ENCODE assay signal across 11 mouse cellular contexts in genomic region chr10:4724851-4725250, GRCm38 (mm10).
A peak's percentile ranks its signal among the peaks of the same experiment; 100 is the strongest.
DNase-seq lines count a peak whose midpoint lies in the region; ATAC-seq and TF ChIP-seq lines count a peak whose summit lies in the region.
"Had no signal": no experiment of that assay in that cellular context is flagged by ENCODE, and none has a peak within 500 bp of the region (broad histone marks: within the 10 kb centered on the region; RNA-seq: fewer than 3 reads in every experiment).

No protein-coding gene starts in this region.

- H3K9me3 ChIP-seq in limb, embryonic 14.5 days (ENCODE audit: control insufficient read depth, low read length): no peaks in the 10 kb centered on the region
- H3K9me3 ChIP-seq in limb, embryonic 10.5 days (replicated peaks): no peaks in the 10 kb centered on the region
- H3K9me3 ChIP-seq: lung, embryonic 15.5 days had no signal

- H3K4me2 ChIP-seq in limb, embryonic 14.5 days (replicated peaks; ENCODE audit: low read depth, low read length, severe bottlenecking): no peak overlapping the region
- H3K4me2 ChIP-seq: lung, embryonic 15.5 days had no signal

- H3K4me3 ChIP-seq in limb, embryonic 14.5 days (replicated peaks; ENCODE audit: low read length): no peak overlapping the region
- no peak overlapping the region for H3K4me3 ChIP-seq in limb, embryonic 10.5 days
- H3K4me3 ChIP-seq: lung, embryonic 15.5 days had no signal

- DNase-seq in CD4-positive, CD25-positive, alpha-beta regulatory T cell, adult 2 months (ENCODE audit: low read depth, low spot score): peak; percentile 37
- DNase-seq in limb, embryonic 14.5 days (ENCODE audit: low spot score): peak; percentile 45
- no peak for DNase-seq in limb, embryonic 10.5 days (ENCODE audit: low spot score)
- peak; percentile 68 for DNase-seq in ZHBTc4 (ENCODE audit: low read depth, low spot score)
- no peak for DNase-seq in urinary bladder, adult 18-20 months (ENCODE audit: low spot score in 2 of 2)
- no peak for DNase-seq in frontal cortex, postnatal 14 days (ENCODE audit: low spot score in 2 of 2)
- DNase-seq: cerebellum, adult 11 months; gastrocnemius, postnatal 36 days had no signal

- no peak for TF ChIP-seq POLR2A in limb, embryonic 14.5 days (IDR thresholded peaks at IDR 0.05; ENCODE audit: borderline replicate concordance, extremely low read depth, insufficient read depth, insufficient read length)

- H3K27ac ChIP-seq in limb, embryonic 14.5 days (replicated peaks; ENCODE audit: low read depth, low read length): no peak overlapping the region
- H3K27ac ChIP-seq in limb, embryonic 10.5 days: no peak overlapping the region
- H3K27ac ChIP-seq: lung, embryonic 15.5 days had no signal

- no peaks in the 10 kb centered on the region for H3K4me1 ChIP-seq in limb, embryonic 14.5 days (ENCODE audit: control insufficient read depth, insufficient read depth, low read length)
- H3K4me1 ChIP-seq in limb, embryonic 10.5 days: no peaks in the 10 kb centered on the region
- H3K4me1 ChIP-seq: lung, embryonic 15.5 days had no signal

- ATAC-seq in CD4-positive, CD25-positive, alpha-beta regulatory T cell, adult 4 months: no peak
- no peak for ATAC-seq in limb, embryonic 14.5 days (ENCODE audit: low FRiP score, low read depth)
- peak; percentile 80 for ATAC-seq in megakaryocyte-erythroid progenitor cell, adult 5-6 weeks (replicated peaks; ENCODE audit: low FRiP score, low TSS enrichment, poor library complexity, severe bottlenecking)

- no peak overlapping the region for H3K9ac ChIP-seq in limb, embryonic 14.5 days (ENCODE audit: low read depth, low read length, severe bottlenecking)
- H3K9ac ChIP-seq: lung, embryonic 15.5 days had no signal

- H3K36me3 ChIP-seq in limb, embryonic 14.5 days (ENCODE audit: control insufficient read depth, insufficient read depth, low read length): no peaks in the 10 kb centered on the region
- no peaks in the 10 kb centered on the region for H3K36me3 ChIP-seq in limb, embryonic 10.5 days
- H3K36me3 ChIP-seq: lung, embryonic 15.5 days had no signal

- H3K27me3 ChIP-seq in limb, embryonic 14.5 days (ENCODE audit: control insufficient read depth, insufficient read depth, low read length): no peaks in the 10 kb centered on the region
- H3K27me3 ChIP-seq in limb, embryonic 10.5 days (ENCODE audit: low read depth, poor library complexity, severe bottlenecking): no peaks in the 10 kb centered on the region
- H3K27me3 ChIP-seq: lung, embryonic 15.5 days had no signal

- 51% methylated on average over 3 of the region's 3 CpGs for WGBS in limb, embryonic 14.5 days
- WGBS in limb, embryonic 10.5 days: 34% methylated on average over 3 of the region's 3 CpGs

Comparison
In these comparisons a context has a peak if more than half of its experiments do, and no peak if none do; other contexts are left out.
1. DNase-seq: peak in CD4-positive, CD25-positive, alpha-beta regulatory T cell, adult 2 months (single experiment), limb, embryonic 14.5 days (single experiment) and ZHBTc4 (single experiment); none in limb, embryonic 10.5 days (single experiment), urinary bladder, adult 18-20 months (0 of 2) and frontal cortex, postnatal 14 days (0 of 2).